Mouse (Mus musculus) right cerebral cortex, postnatal 10 days (tissue): Measurements from ENCODE around the gene Eloa.

Experiments used
- DNase-seq, 2 experiments: peaks; one replicate each; pipeline ENCODE4 v3.0.0; 2021; ENCODE audit warnings: low spot score in 2 of 2

Eloa gene

GRCm38 (mm10) chr4:135958354-135958753 is 63.2 kb downstream of the Eloa start:
- no peak for DNase-seq

- DNase-seq, result peak in 1 of 2 experiments; percentile 19
These were observed 65.7 kb downstream of the Eloa start for GRCm38 (mm10) chr4:135955886-135956285.

GRCm38 (mm10) chr4:135954241-135954640 is 67.3 kb downstream of the Eloa start:
- peak in 1 of 2 experiments; percentile 79 for DNase-seq
